Mouse (Mus musculus): ENCODE measurements at regions not wholly inside any gene's neighbourhood (a gene's known extent, or its start where the extent isn't known, plus 50 kb on each side); places are given as distances from the start of the nearest gene placed in this dataset.

DNA sequence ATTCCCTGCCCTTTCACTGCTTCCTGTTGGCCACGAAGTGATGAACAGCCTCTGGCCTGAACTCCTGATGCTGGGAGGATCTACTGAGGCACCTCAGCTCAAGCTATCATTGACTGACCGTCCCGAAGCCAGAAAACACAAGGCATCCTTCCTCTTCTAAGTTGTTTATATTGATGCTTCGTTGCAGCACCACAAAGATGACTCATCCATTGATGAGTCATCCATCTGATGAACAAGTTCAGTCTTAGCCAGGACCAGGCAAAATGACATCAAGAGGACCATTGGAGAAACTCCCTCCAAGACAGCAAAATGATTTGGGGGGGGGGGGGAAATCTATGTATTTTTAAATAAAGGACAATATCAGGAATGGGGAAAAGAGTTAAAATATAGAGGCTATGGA, 144.5 kb downstream of the Rab28 start:
- no peaks in the 10 kb centered on the region for H3K27me3 ChIP-seq (replicated peaks)
- no peak overlapping the region for H3K4me3 ChIP-seq (replicated peaks)
- no peak overlapping the region for H3K27ac ChIP-seq
- H3K9me3 ChIP-seq, result no peaks in the 10 kb centered on the region
- no peaks in the 10 kb centered on the region for H3K36me3 ChIP-seq
- H3K9ac ChIP-seq, result no peak overlapping the region
- WGBS, result 67% methylated on average over 4 of the region's 4 CpGs
- H3K4me2 ChIP-seq, result no peak overlapping the region
- no peaks in the 10 kb centered on the region for H3K4me1 ChIP-seq
- no peak for ATAC-seq (ENCODE audit: insufficient read depth, low FRiP score, low read depth)

DNA sequence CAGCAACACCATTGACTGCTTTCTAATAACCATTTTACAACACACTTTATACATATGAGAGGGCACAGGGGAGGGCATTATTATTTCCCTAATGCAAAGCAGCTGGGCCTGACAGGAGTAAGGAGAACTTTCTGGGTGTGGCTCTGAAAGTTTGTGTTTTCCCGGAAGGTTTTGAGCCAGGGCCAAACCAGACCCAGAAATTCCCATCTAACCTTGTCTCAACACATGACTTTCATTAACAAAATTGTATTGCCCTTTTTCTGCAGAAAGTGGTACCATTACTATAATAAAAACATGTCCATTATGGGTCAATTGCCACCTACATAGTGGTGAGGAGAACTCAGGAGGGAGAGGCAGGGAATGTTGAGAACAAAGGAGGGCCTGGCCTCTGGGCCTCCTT, 145.7 kb downstream of the Rab28 start:
- Histone ChIP-seq H3K9ac (no peak overlapping the region), H3K27me3 (replicated peaks) (no peaks in the 10 kb centered on the region), H3K4me2 (no peak overlapping the region), H3K4me1 (no peaks in the 10 kb centered on the region), H3K4me3 (replicated peaks) (no peak overlapping the region), H3K36me3 (no peaks in the 10 kb centered on the region), H3K27ac (no peak overlapping the region), H3K9me3 (no peaks in the 10 kb centered on the region)
- whole genome bisulfite sequencing, result 31% methylated on average over 1 of the region's 1 CpGs
- no peak for ATAC-seq (ENCODE audit: insufficient read depth, low FRiP score, low read depth)

DNA sequence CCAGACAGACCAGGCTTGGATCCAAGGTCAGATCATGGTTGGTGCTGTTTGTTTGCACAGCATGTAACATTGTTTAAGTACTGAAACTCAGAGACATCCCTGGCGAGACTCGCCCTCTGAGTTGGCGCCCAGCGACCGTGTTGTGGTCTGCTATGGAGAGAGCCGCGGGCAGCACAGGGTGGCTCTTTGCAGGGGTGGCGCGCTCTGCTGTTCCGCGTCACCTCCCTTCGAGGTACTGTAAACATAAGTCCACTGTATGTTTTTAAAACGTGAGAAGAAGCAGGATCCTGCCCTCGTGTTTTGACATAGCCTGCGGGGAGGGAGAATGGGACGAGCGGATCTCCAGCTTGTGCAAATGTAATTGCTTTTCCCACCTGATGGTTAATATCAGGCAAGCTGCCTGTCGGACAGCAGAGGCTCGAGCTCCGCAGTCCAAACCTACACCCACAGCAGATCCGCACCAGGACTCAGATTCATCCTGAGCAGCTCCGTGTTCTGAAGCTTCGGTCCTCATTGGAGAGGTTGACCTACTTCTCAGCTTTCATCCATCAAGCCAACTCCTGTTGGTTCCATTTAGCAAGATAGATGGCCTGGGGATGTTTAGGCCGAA, 151.2 kb downstream of the Rab28 start:
- no peak overlapping the region for H3K9ac ChIP-seq
- no peaks in the 10 kb centered on the region for H3K27me3 ChIP-seq (replicated peaks)
- peak overlapping the region; percentile 29 for H3K4me3 ChIP-seq (replicated peaks)
- no peaks in the 10 kb centered on the region for H3K36me3 ChIP-seq
- WGBS, result 19% methylated on average over 24 of the region's 24 CpGs
- peak overlapping the region; percentile 56 for H3K4me2 ChIP-seq
- H3K27ac ChIP-seq, result peak overlapping the region; percentile 35; the same call in 1 of the 2 replicates
- no peaks in the 10 kb centered on the region for H3K4me1 ChIP-seq
- H3K9me3 ChIP-seq, result no peaks in the 10 kb centered on the region
- peak; percentile 39; the same call in 1 of the 2 replicates for ATAC-seq (ENCODE audit: insufficient read depth, low FRiP score, low read depth)

DNA sequence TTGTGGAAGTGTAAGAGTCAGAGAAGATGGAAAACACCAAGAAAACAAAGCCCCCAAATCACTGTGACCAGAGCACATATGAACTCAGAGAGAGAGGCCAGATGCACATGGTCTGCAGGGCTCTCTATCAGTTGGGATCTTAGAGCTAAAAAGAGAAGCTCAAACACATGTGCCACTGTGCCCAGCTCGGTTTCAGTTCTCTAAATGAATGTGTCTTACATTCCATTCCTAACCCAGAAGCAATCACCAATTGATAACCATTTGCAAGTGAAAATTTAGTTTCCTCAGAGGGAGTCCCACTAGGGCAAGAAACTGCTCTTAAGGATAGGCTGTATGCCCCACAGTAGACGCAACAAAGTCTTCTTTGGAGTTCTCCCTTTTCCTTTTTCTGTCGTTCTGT, 153.6 kb downstream of the Rab28 start:
- no peak for ATAC-seq (ENCODE audit: insufficient read depth, low FRiP score, low read depth)
- Histone ChIP-seq H3K4me1 (no peaks in the 10 kb centered on the region), H3K27me3 (replicated peaks) (no peaks in the 10 kb centered on the region), H3K4me2 (no peak overlapping the region), H3K9ac (no peak overlapping the region), H3K27ac (no peak overlapping the region), H3K36me3 (no peaks in the 10 kb centered on the region), H3K4me3 (replicated peaks) (no peak overlapping the region), H3K9me3 (no peaks in the 10 kb centered on the region)
- WGBS, result 81% methylated on average over 3 of the region's 3 CpGs

DNA sequence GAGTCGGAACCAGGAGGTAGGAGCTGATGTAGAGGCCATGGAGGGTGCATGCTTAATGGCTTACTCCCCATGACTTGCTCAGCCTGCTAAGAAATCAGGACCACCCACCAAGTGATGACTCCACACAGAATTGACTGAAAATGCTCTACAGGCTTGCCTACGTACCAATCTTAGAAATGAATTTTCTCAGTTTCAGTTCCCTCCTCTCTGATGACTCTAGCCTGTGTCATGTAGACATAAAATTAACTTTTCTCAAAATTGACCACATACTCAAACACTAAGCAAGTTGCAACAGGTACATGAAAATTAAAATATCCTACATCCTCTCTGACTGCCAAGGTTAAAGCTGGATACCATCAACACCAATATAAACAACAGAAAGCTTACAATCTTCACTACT, 157.9 kb downstream of the Rab28 start:
- H3K27ac ChIP-seq, result no peak overlapping the region
- no peaks in the 10 kb centered on the region for H3K27me3 ChIP-seq (replicated peaks)
- H3K4me2 ChIP-seq, result no peak overlapping the region
- no peaks in the 10 kb centered on the region for H3K9me3 ChIP-seq
- ATAC-seq (ENCODE audit: insufficient read depth, low FRiP score, low read depth), result no peak
- no peak overlapping the region for H3K4me3 ChIP-seq (replicated peaks)
- H3K4me1 ChIP-seq, result no peaks in the 10 kb centered on the region
- 57% methylated on average over 2 of the region's 2 CpGs for WGBS
- H3K36me3 ChIP-seq, result no peaks in the 10 kb centered on the region
- no peak overlapping the region for H3K9ac ChIP-seq

DNA sequence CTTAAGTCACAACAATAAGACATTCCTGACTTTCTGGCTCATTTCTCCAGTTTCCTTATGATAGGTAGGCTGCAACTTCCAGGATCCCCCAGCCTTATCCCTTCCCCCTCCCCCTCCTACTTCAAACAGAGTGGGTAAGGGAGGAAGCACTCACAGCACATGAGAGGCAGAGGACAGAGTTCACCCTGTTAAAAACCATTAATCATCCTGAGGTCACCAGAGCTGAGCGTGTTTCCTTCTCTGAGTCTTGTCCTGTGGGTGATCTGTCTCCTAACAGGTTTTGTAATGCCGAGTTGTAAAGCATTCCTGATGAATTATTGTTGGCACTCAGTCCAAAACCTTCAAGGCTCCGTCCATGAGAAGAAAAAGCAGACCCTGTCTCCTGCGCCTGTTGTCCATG, 161.0 kb downstream of the Rab28 start:
- Histone ChIP-seq H3K36me3 (no peaks in the 10 kb centered on the region), H3K9me3 (no peaks in the 10 kb centered on the region), H3K4me1 (no peaks in the 10 kb centered on the region), H3K27ac (no peak overlapping the region), H3K27me3 (replicated peaks) (no peaks in the 10 kb centered on the region), H3K4me3 (replicated peaks) (no peak overlapping the region), H3K4me2 (no peak overlapping the region), H3K9ac (no peak overlapping the region)
- no peak for ATAC-seq (ENCODE audit: insufficient read depth, low FRiP score, low read depth)
- 11% methylated on average over 4 of the region's 4 CpGs for WGBS

DNA sequence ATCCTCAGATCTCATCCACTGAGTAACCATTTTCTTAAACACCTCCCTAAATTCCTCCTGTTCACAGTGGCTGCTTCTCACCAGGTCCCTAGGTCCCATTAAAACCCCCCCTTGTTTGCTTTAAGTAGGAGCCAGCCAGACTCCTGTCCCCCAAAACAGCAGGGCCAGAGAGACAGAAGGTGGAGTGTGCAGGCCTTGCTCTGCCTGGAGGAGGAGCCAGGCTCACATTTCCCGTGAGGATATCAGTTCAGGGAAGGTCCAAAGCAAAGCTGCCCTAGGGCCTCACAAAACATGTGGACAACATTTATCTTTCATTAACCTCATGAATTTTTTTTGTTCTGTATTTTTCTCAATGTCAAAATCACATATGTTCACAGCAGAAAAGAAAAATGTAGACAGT, 167.2 kb downstream of the Rab28 start:
- no peak for ATAC-seq (ENCODE audit: insufficient read depth, low FRiP score, low read depth)
- 6% methylated on average over 1 of the region's 1 CpGs for WGBS

DNA sequence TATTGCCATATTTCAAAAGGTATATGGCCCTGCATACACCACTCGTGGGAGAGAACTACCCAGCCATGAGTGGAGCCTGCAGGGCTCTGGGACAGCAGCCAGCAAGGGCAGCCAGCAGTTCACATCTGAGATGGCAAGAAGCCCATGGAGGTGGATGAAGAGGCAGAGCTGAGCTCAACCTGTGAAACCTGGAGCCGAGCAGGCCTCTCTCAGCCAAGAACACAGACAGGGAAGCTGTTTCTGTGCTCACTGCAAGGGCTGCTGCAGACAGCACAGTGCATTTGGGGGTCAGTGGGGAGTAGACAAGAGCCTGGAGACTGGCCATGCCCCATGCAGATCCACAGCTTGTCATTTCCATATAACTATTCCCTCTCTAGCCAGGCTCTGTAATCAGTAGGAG, 173.4 kb downstream of the Rab28 start:
- WGBS, result 57% methylated on average over 2 of the region's 2 CpGs
- peak; percentile 47; the same call in 1 of the 2 replicates for ATAC-seq (ENCODE audit: insufficient read depth, low FRiP score, low read depth)
- H3K4me2 ChIP-seq, result no peak overlapping the region

More for the DNA sequence above, 167.2 kb downstream of the Rab28 start:
- Histone ChIP-seq H3K36me3 (no peaks in the 10 kb centered on the region), H3K9ac (no peak overlapping the region), H3K4me2 (no peak overlapping the region), H3K27ac (no peak overlapping the region), H3K27me3 (replicated peaks) (no peaks in the 10 kb centered on the region), H3K9me3 (no peaks in the 10 kb centered on the region), H3K4me3 (replicated peaks) (no peak overlapping the region), H3K4me1 (no peaks in the 10 kb centered on the region)

More for the DNA sequence above, 173.4 kb downstream of the Rab28 start:
- H3K36me3 ChIP-seq, result no peaks in the 10 kb centered on the region
- H3K4me1 ChIP-seq, result no peaks in the 10 kb centered on the region
- no peak overlapping the region for H3K4me3 ChIP-seq (replicated peaks)
- no peak overlapping the region for H3K27ac ChIP-seq
- no peaks in the 10 kb centered on the region for H3K27me3 ChIP-seq (replicated peaks)
- no peak overlapping the region for H3K9ac ChIP-seq
- no peaks in the 10 kb centered on the region for H3K9me3 ChIP-seq

All from stomach, embryonic 15.5 days (tissue).